Mouse (Mus musculus): ENCODE data around the gene Prdx6.
"Not testable (repeated sequence)": the region's sequence is repeated elsewhere in the genome, so short reads cannot be mapped to it uniquely, and the experiment has no call there.

The Prdx6 gene

GRCm38 (mm10) chr1:161250031-161250603 lies 902 bp downstream of the Prdx6 start:
- DNase-seq, result peak in 1 of 2 experiments; percentile 27

- DNase-seq, result peak; percentile 45 to 59
These were observed 1.6 kb downstream of the Prdx6 start for GRCm38 (mm10) chr1:161249442-161249841.

GRCm38 (mm10) chr1:161248685-161249084 lies 2.3 kb downstream of the Prdx6 start:
- DNase-seq, result no peak

GRCm38 (mm10) chr1:161247643-161248580 lies 3.1 kb downstream of the Prdx6 start:
- DNase-seq, result peak; percentile 71 to 72

- peak; percentile 65 to 70 for DNase-seq
These were observed 3.8 kb downstream of the Prdx6 start for GRCm38 (mm10) chr1:161247176-161247575.

GRCm38 (mm10) chr1:161237750-161238149 lies 13.3 kb downstream of the Prdx6 start:
- DNase-seq, result no peak

GRCm38 (mm10) chr1:161237339-161237738 lies 13.7 kb downstream of the Prdx6 start:
- DNase-seq, result no peak

GRCm38 (mm10) chr1:161233226-161233839 lies 17.7 kb downstream of the Prdx6 start:
- no peak for DNase-seq

GRCm38 (mm10) chr1:161232181-161232580 lies 18.8 kb downstream of the Prdx6 start:
- no peak for DNase-seq

- peak in 1 of 2 experiments; percentile 34 for DNase-seq
These were observed 26.2 kb downstream of the Prdx6 start for GRCm38 (mm10) chr1:161224837-161225236.

GRCm38 (mm10) chr1:161219816-161220215 lies 31.2 kb downstream of the Prdx6 start:
- DNase-seq, result no peak

- no peak for DNase-seq
These were observed 36.6 kb downstream of the Prdx6 start for GRCm38 (mm10) chr1:161214465-161214864.

- no peak for DNase-seq
These were observed 51.2 kb downstream of the Prdx6 start for GRCm38 (mm10) chr1:161199856-161200255.

GRCm38 (mm10) chr1:161196364-161196763 lies 54.7 kb downstream of the Prdx6 start:
- DNase-seq, result not testable (repeated sequence)

- DNase-seq, result peak; percentile 81 to 82
These were observed 55.3 kb downstream of the Prdx6 start for GRCm38 (mm10) chr1:161195541-161196351.

GRCm38 (mm10) chr1:161190253-161190910 lies 60.6 kb downstream of the Prdx6 start:
- no peak for DNase-seq

Data from kidney, adult 8-10 months (tissue).